13 mouse cellular contexts compared by ENCODE assay signal in the genomic region with DNA sequence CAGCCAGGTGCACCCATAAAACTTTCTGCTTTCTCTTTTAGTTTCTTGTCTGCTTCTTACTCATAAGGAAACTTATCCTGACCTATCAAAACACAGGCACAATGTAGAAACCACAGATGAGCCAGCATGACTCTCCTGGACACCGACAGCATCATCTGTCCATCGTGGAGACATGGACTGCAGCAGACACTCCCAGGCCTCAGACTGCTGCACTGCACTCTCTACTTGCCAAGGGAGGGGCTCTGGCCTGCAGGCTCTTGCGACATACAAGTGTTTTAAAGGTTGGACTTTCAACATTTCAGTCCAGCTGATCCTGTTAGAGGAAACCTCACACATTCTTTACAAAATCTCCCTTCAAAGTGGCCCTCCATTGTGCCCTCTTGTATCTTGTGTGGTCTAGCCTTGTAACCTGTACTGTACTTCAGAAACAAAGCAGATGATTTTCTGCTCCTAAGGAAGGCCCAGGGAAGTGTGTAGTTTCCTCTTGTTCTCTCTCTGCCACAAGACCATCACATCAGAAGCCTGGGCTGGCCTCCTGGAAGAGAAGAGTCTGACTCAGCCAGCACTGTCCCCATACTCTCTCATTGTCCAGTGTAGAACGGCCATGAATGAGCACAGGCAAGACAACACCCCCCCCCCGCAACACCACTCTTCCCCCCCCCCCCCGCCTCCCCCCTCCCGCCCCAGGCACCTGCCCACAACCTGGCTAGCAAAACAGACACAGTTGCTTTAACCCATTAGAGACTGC. TPM values are rescaled to one million over a fixed set of nuclear protein-coding genes. Genes with fewer than 3 reads are reported as not detected.
DNase-seq lines count a peak whose midpoint lies in the region; ATAC-seq lines count a peak whose summit lies in the region.
"Had no signal": no experiment of that assay in that cellular context is flagged by ENCODE, and none has a peak within 500 bp of the region (broad histone marks: within the 10 kb centered on the region; RNA-seq: fewer than 3 reads in every experiment).

No protein-coding gene starts in this region.

- H3K27ac ChIP-seq in kidney, embryonic 15.5 days: no peak overlapping the region
- H3K27ac ChIP-seq: hindbrain, postnatal 0 days; liver, embryonic 13.5 days had no signal

- peaks cover 21% of the 10 kb centered on the region for H3K4me1 ChIP-seq in kidney, embryonic 15.5 days

- no peak overlapping the region for H3K4me2 ChIP-seq in kidney, embryonic 15.5 days
- H3K4me2 ChIP-seq: heart, embryonic 11.5 days; liver, embryonic 13.5 days had no signal

- no peak overlapping the region for H3K4me3 ChIP-seq in kidney, embryonic 15.5 days (replicated peaks)
- H3K4me3 ChIP-seq: liver, embryonic 13.5 days had no signal

- H3K27me3 ChIP-seq in kidney, embryonic 15.5 days: no peaks in the 10 kb centered on the region
- H3K27me3 ChIP-seq: liver, embryonic 13.5 days had no signal

- no peak for ATAC-seq in kidney, embryonic 15.5 days (replicated peaks; ENCODE audit: low FRiP score)
- ATAC-seq: hindbrain, postnatal 0 days had no signal

- no peaks in the 10 kb centered on the region for H3K9me3 ChIP-seq in kidney, embryonic 15.5 days (replicated peaks)
- H3K9me3 ChIP-seq: liver, embryonic 13.5 days had no signal

- DNase-seq in kidney, adult 11 months: peak; percentile 47
- peak; percentile 34 for DNase-seq in CD4-positive helper T cell, adult 2 months (ENCODE audit: low read depth, low spot score)
- DNase-seq in fibroblast of lung, adult 2 months (ENCODE audit: low read depth): peak; percentile 50
- peak; percentile 28 for DNase-seq in lung, postnatal 14 days
- DNase-seq in MN1 (ENCODE audit: low spot score): no peak
- DNase-seq in spleen, adult 18-20 months: no peak
- DNase-seq in right cerebral cortex, adult 18-20 months: no peak
- DNase-seq: liver, embryonic 13.5 days; thymus, adult 18-20 months had no signal

- WGBS in kidney, embryonic 15.5 days: 58% methylated on average over 7 of the region's 7 CpGs

- H3K36me3 ChIP-seq in kidney, embryonic 15.5 days: no peaks in the 10 kb centered on the region
- H3K36me3 ChIP-seq: liver, embryonic 13.5 days had no signal

- H3K9ac ChIP-seq in kidney, embryonic 15.5 days: no peak overlapping the region
- H3K9ac ChIP-seq: liver, embryonic 13.5 days had no signal

RNA-seq across cellular contexts. Expression of gene 1700019N19Rik, which starts 56.6 kb away (rescaled TPM):
- polyA plus RNA-seq in kidney, embryonic 15.5 days (2015; fragmentation: Nextera tagmentation; extraction: Ambion mirVana): not detected in 2 replicates
- polyA plus RNA-seq: heart, embryonic 11.5 days; hindbrain, postnatal 0 days; midbrain, postnatal 0 days had no signal

Comparison
In these comparisons a context has a peak if more than half of its experiments do, and no peak if none do; other contexts are left out.
1. DNase-seq: peak in kidney, adult 11 months (single experiment), CD4-positive helper T cell, adult 2 months (single experiment), fibroblast of lung, adult 2 months (single experiment) and lung, postnatal 14 days (single experiment); none in MN1 (single experiment), spleen, adult 18-20 months (0 of 2) and right cerebral cortex, adult 18-20 months (single experiment).